Mouse (Mus musculus): ENCODE measurements at regions not wholly inside any gene's neighbourhood (a gene's known extent, or its start where the extent isn't known, plus 50 kb on each side); places are given as distances from the start of the nearest gene placed in this dataset.

DNA sequence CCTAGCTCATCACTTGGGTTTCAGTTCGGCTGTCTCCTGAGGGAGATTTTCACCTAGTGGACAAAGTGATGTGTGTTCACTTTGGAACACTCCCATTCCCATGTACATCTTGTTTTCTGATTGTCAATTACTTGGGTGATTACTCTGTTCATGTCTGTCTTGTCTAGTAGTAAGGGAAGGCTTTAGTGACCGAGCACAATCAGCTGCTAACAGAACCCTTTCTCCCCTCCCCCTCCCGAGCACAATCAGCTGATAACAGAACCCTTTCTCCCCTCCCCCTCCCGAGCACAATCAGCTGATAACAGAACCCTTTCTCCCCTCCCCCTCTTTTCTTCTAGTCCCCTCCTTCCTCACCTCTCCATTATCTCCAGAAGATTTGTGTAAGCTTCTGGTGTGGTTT is 79.6 kb upstream of the Plppr4 start:
- H3K9me3 ChIP-seq: no peaks in the 10 kb centered on the region
- H3K4me1 ChIP-seq (replicated peaks): 0 out of 2 replicates have a peak, but pooled peaks cover 2% of the 10 kb centered on the region
- 45% methylated on average over 4 of the region's 4 CpGs for WGBS
- ATAC-seq (ENCODE audit: low FRiP score): no peak
- H3K9ac ChIP-seq: no peak overlapping the region
- no peak overlapping the region for H3K4me3 ChIP-seq
- H3K36me3 ChIP-seq: no peaks in the 10 kb centered on the region
- no peaks in the 10 kb centered on the region for H3K27me3 ChIP-seq
- no peak overlapping the region for H3K27ac ChIP-seq
- no peak overlapping the region for H3K4me2 ChIP-seq

DNA sequence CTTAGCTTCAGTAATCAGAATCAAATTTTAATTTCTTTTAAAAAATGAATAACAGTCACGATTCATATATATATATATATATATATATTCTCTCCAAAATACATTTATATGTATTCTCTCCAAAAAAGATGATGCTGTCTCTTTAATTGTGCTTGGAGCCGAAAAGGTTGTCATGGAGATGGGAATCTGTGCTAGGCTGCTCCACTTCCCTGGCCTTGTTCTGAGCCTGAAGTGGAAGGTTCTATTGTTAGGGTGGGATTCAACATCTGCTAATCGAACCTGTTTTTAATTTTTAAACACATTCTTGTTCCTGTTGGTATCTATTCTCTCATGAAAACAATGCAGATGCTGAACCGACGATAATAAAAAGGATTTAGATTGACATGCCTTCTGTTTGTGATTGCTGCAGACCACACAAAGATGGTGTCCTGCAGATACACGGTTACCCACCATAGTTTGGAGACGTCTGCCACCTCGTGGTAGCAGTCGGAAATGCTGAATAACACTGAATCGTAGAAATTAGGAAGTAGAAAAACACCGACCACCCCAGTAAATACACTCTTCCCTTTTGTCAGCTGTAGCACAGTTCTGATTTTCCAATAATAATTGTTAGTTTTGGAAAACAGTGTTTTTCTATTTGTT is 77.9 kb upstream of the Plppr4 start:
- Histone ChIP-seq H3K27ac (no peak overlapping the region), H3K27me3 (no peaks in the 10 kb centered on the region), H3K9me3 (no peaks in the 10 kb centered on the region), H3K9ac (no peak overlapping the region), H3K4me2 (no peak overlapping the region), H3K4me3 (no peak overlapping the region), H3K36me3 (no peaks in the 10 kb centered on the region), H3K4me1 (replicated peaks) (0 out of 2 replicates have a peak, but pooled peaks cover 2% of the 10 kb centered on the region)
- 13% methylated on average over 11 of the region's 11 CpGs for WGBS
- peak; percentile 93 for ATAC-seq (ENCODE audit: low FRiP score)

DNA sequence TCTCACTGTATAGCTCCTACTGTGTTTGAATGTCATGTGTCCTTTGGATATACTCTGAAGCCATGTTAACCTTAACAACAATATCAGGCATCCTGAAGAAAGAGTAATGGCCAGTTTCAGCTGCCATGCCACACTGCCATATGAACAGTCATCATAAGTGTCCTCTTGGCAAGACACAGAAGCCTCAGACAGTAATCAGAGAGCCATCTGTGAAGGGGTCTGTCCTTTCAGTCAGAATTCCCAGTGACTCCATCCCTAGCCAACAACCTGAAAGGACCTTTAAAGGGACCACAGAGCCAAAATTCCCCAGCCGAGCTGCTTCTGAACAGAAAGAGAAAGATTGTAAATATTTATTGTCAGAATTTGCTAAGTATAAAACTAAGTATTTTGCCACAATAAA is 63.9 kb upstream of the Plppr4 start:
- Histone ChIP-seq H3K27me3 (no peaks in the 10 kb centered on the region), H3K4me2 (no peak overlapping the region), H3K4me3 (no peak overlapping the region), H3K36me3 (no peaks in the 10 kb centered on the region), H3K27ac (no peak overlapping the region), H3K9me3 (no peaks in the 10 kb centered on the region), H3K9ac (no peak overlapping the region), H3K4me1 (replicated peaks) (no peaks in the 10 kb centered on the region)
- WGBS: 93% methylated on average over 1 of the region's 1 CpGs
- ATAC-seq (ENCODE audit: low FRiP score): no peak

DNA sequence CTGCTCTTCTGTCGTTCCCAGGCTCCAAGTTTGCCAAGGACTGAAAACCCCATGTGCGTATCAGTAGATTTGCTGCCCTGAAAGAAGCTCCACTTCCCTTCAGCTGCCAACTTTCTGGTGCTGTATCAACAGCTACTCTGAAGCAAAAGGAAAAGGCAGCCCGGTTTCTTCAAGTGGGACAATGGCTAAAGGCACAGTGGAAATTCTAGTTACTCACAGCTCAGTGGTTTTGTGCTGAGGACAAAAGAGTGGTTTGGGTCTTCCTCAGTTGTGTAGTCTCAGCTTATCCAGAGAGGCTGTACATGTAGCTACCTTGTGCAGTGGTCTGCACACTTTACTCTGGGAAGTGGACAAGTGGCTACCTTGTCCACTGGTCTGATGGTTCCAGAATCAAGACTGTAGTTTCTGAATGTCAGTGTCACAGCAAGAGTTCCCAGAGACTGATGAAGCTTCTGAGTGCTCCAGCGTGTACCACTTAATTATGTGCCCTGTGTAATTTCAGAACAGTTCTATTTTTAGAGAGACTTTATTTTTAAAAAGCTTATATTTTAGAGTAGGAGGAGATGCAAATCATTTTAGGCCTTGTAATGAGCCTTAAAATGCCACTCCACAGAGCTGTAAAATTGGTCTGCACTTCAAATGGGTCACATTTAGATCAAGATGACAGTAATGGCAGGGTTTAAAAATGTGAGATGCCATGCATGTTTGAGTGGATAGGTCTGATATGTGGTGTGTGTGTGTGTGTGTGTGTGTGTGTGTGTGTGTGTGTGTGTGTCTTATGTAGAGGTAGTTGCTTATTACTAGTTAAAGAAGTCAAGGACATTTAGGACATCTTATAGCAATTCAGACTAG is 52.4 kb upstream of the Plppr4 start:
- Histone ChIP-seq H3K4me1 (replicated peaks) (no peaks in the 10 kb centered on the region), H3K4me2 (no peak overlapping the region), H3K36me3 (no peaks in the 10 kb centered on the region), H3K4me3 (no peak overlapping the region), H3K9me3 (no peaks in the 10 kb centered on the region), H3K27ac (no peak overlapping the region), H3K9ac (no peak overlapping the region), H3K27me3 (no peaks in the 10 kb centered on the region)
- WGBS: 73% methylated on average over 4 of the region's 4 CpGs
- no peak for ATAC-seq (ENCODE audit: low FRiP score)
